Mouse (Mus musculus): Measurements from ENCODE around the gene Tmprss9. TPM values are rescaled to one million over a fixed set of nuclear protein-coding genes. Genes with fewer than 3 reads are reported as not detected.

Gene Tmprss9
- polyA plus RNA-seq, 1 experiment from 2014 or later, result 0.08 TPM

GRCm38 (mm10) chr10:80870993-80871392, 655 bp upstream of the Tmprss9 start:
- peaks cover 5% of the 10 kb centered on the region; the same call in 1 of the 2 replicates for H3K27me3 ChIP-seq (ENCODE audit: control insufficient read depth, insufficient read depth, low read length)
- ATAC-seq (ENCODE audit: low FRiP score, low TSS enrichment), result no peak
- no peaks in the 10 kb centered on the region for H3K9me3 ChIP-seq (ENCODE audit: control insufficient read depth, low read length)
- H3K9ac ChIP-seq (ENCODE audit: low read depth, low read length), result no peak overlapping the region
- no peak overlapping the region for H3K4me3 ChIP-seq (ENCODE audit: low read length)
- no peak overlapping the region for H3K4me2 ChIP-seq (replicated peaks; ENCODE audit: low read depth, low read length)
- WGBS, result 88% methylated on average over 4 of the region's 6 CpGs
- no peaks in the 10 kb centered on the region for H3K4me1 ChIP-seq (ENCODE audit: control insufficient read depth, insufficient read depth, low read length)
- peaks cover 22% of the 10 kb centered on the region for H3K36me3 ChIP-seq (ENCODE audit: control insufficient read depth, insufficient read depth, low read length)
- H3K27ac ChIP-seq (ENCODE audit: low read depth, low read length), result no peak overlapping the region

GRCm38 (mm10) chr10:80874035-80874434, 2.4 kb downstream of the Tmprss9 start:
- Histone ChIP-seq H3K9me3 (ENCODE audit: control insufficient read depth, low read length) (no peaks in the 10 kb centered on the region), H3K36me3 (ENCODE audit: control insufficient read depth, insufficient read depth, low read length) (no peaks in the 10 kb centered on the region), H3K27ac (ENCODE audit: low read depth, low read length) (no peak overlapping the region), H3K4me1 (ENCODE audit: control insufficient read depth, insufficient read depth, low read length) (no peaks in the 10 kb centered on the region), H3K4me2 (replicated peaks; ENCODE audit: low read depth, low read length) (no peak overlapping the region), H3K27me3 (ENCODE audit: control insufficient read depth, insufficient read depth, low read length) (peaks cover 5% of the 10 kb centered on the region; the same call in 1 of the 2 replicates), H3K9ac (ENCODE audit: low read depth, low read length) (no peak overlapping the region), H3K4me3 (ENCODE audit: low read length) (no peak overlapping the region)
- WGBS, result 76% methylated on average over 9 of the region's 9 CpGs
- no peak for ATAC-seq (ENCODE audit: low FRiP score, low TSS enrichment)

- Histone ChIP-seq H3K4me2 (replicated peaks; ENCODE audit: low read depth, low read length) (no peak overlapping the region), H3K4me1 (ENCODE audit: control insufficient read depth, insufficient read depth, low read length) (no peaks in the 10 kb centered on the region), H3K27me3 (ENCODE audit: control insufficient read depth, insufficient read depth, low read length) (peaks cover 5% of the 10 kb centered on the region; the same call in 1 of the 2 replicates), H3K36me3 (ENCODE audit: control insufficient read depth, insufficient read depth, low read length) (no peaks in the 10 kb centered on the region), H3K4me3 (ENCODE audit: low read length) (no peak overlapping the region), H3K9me3 (ENCODE audit: control insufficient read depth, low read length) (no peaks in the 10 kb centered on the region), H3K27ac (ENCODE audit: low read depth, low read length) (no peak overlapping the region), H3K9ac (ENCODE audit: low read depth, low read length) (no peak overlapping the region; the same call in 1 of the 2 replicates)
- 28% methylated on average over 5 of the region's 5 CpGs for WGBS
- ATAC-seq (ENCODE audit: low FRiP score, low TSS enrichment), result no peak
Measured at GRCm38 (mm10) chr10:80876028-80876427, 4.4 kb downstream of the Tmprss9 start.

GRCm38 (mm10) chr10:80876594-80876993, 4.9 kb downstream of the Tmprss9 start:
- Histone ChIP-seq H3K36me3 (ENCODE audit: control insufficient read depth, insufficient read depth, low read length) (no peaks in the 10 kb centered on the region), H3K4me3 (ENCODE audit: low read length) (no peak overlapping the region), H3K27ac (ENCODE audit: low read depth, low read length) (no peak overlapping the region), H3K4me1 (ENCODE audit: control insufficient read depth, insufficient read depth, low read length) (no peaks in the 10 kb centered on the region), H3K9me3 (ENCODE audit: control insufficient read depth, low read length) (no peaks in the 10 kb centered on the region), H3K4me2 (replicated peaks; ENCODE audit: low read depth, low read length) (no peak overlapping the region), H3K27me3 (ENCODE audit: control insufficient read depth, insufficient read depth, low read length) (peaks cover 5% of the 10 kb centered on the region; the same call in 1 of the 2 replicates), H3K9ac (ENCODE audit: low read depth, low read length) (no peak overlapping the region)
- WGBS, result 34% methylated on average over 3 of the region's 3 CpGs
- no peak for ATAC-seq (ENCODE audit: low FRiP score, low TSS enrichment)

GRCm38 (mm10) chr10:80880131-80880641, 8.5 kb downstream of the Tmprss9 start:
- no peaks in the 10 kb centered on the region for H3K36me3 ChIP-seq (ENCODE audit: control insufficient read depth, insufficient read depth, low read length)
- no peak overlapping the region for H3K4me3 ChIP-seq (ENCODE audit: low read length)
- H3K27ac ChIP-seq (ENCODE audit: low read depth, low read length), result no peak overlapping the region
- H3K4me2 ChIP-seq (replicated peaks; ENCODE audit: low read depth, low read length), result no peak overlapping the region
- no peaks in the 10 kb centered on the region for H3K27me3 ChIP-seq (ENCODE audit: control insufficient read depth, insufficient read depth, low read length)
- H3K9ac ChIP-seq (ENCODE audit: low read depth, low read length), result no peak overlapping the region
- H3K9me3 ChIP-seq (ENCODE audit: control insufficient read depth, low read length), result no peaks in the 10 kb centered on the region
- 18% methylated on average over 5 of the region's 5 CpGs for WGBS
- no peaks in the 10 kb centered on the region for H3K4me1 ChIP-seq (ENCODE audit: control insufficient read depth, insufficient read depth, low read length)
- ATAC-seq (ENCODE audit: low FRiP score, low TSS enrichment), result peak; percentile 34; the same call in 1 of the 2 replicates

- Histone ChIP-seq H3K27ac (ENCODE audit: low read depth, low read length) (no peak overlapping the region), H3K27me3 (ENCODE audit: control insufficient read depth, insufficient read depth, low read length) (no peaks in the 10 kb centered on the region), H3K4me1 (ENCODE audit: control insufficient read depth, insufficient read depth, low read length) (no peaks in the 10 kb centered on the region), H3K4me3 (ENCODE audit: low read length) (no peak overlapping the region), H3K36me3 (ENCODE audit: control insufficient read depth, insufficient read depth, low read length) (no peaks in the 10 kb centered on the region), H3K4me2 (replicated peaks; ENCODE audit: low read depth, low read length) (no peak overlapping the region), H3K9me3 (ENCODE audit: control insufficient read depth, low read length) (no peaks in the 10 kb centered on the region), H3K9ac (ENCODE audit: low read depth, low read length) (no peak overlapping the region)
- no peak for ATAC-seq (ENCODE audit: low FRiP score, low TSS enrichment)
- WGBS, result 74% methylated on average over 2 of the region's 2 CpGs
Measured at GRCm38 (mm10) chr10:80880901-80881300, 9.3 kb downstream of the Tmprss9 start.

GRCm38 (mm10) chr10:80881301-80881700, 9.7 kb downstream of the Tmprss9 start:
- no peak overlapping the region for H3K9ac ChIP-seq (ENCODE audit: low read depth, low read length)
- H3K9me3 ChIP-seq (ENCODE audit: control insufficient read depth, low read length), result no peaks in the 10 kb centered on the region
- ATAC-seq (ENCODE audit: low FRiP score, low TSS enrichment), result no peak
- no peak overlapping the region for H3K4me2 ChIP-seq (replicated peaks; ENCODE audit: low read depth, low read length)
- no peaks in the 10 kb centered on the region for H3K36me3 ChIP-seq (ENCODE audit: control insufficient read depth, insufficient read depth, low read length)
- 27% methylated on average over 10 of the region's 10 CpGs for WGBS
- H3K4me1 ChIP-seq (ENCODE audit: control insufficient read depth, insufficient read depth, low read length), result no peaks in the 10 kb centered on the region
- H3K27ac ChIP-seq (ENCODE audit: low read depth, low read length), result no peak overlapping the region
- no peak overlapping the region for H3K4me3 ChIP-seq (ENCODE audit: low read length)
- no peaks in the 10 kb centered on the region for H3K27me3 ChIP-seq (ENCODE audit: control insufficient read depth, insufficient read depth, low read length)

- no peak for ATAC-seq (ENCODE audit: low FRiP score, low TSS enrichment)
- no peak overlapping the region for H3K9ac ChIP-seq (ENCODE audit: low read depth, low read length)
- H3K27me3 ChIP-seq (ENCODE audit: control insufficient read depth, insufficient read depth, low read length), result peaks cover 7% of the 10 kb centered on the region; the same call in 1 of the 2 replicates
- no peaks in the 10 kb centered on the region for H3K4me1 ChIP-seq (ENCODE audit: control insufficient read depth, insufficient read depth, low read length)
- H3K27ac ChIP-seq (ENCODE audit: low read depth, low read length), result no peak overlapping the region
- H3K36me3 ChIP-seq (ENCODE audit: control insufficient read depth, insufficient read depth, low read length), result no peaks in the 10 kb centered on the region
- no peaks in the 10 kb centered on the region for H3K9me3 ChIP-seq (ENCODE audit: control insufficient read depth, low read length)
- no peak overlapping the region for H3K4me2 ChIP-seq (replicated peaks; ENCODE audit: low read depth, low read length)
- WGBS, result 58% methylated on average over 11 of the region's 11 CpGs
- no peak overlapping the region for H3K4me3 ChIP-seq (ENCODE audit: low read length)
Measured at GRCm38 (mm10) chr10:80887181-80887580, 15.5 kb downstream of the Tmprss9 start.

- Histone ChIP-seq H3K9me3 (ENCODE audit: control insufficient read depth, low read length) (0 out of 2 replicates have a peak, but pooled peaks cover 2% of the 10 kb centered on the region), H3K9ac (ENCODE audit: low read depth, low read length) (no peak overlapping the region), H3K27ac (ENCODE audit: low read depth, low read length) (no peak overlapping the region), H3K4me1 (ENCODE audit: control insufficient read depth, insufficient read depth, low read length) (peaks cover 9% of the 10 kb centered on the region), H3K4me2 (replicated peaks; ENCODE audit: low read depth, low read length) (no peak overlapping the region), H3K4me3 (ENCODE audit: low read length) (no peak overlapping the region), H3K36me3 (ENCODE audit: control insufficient read depth, insufficient read depth, low read length) (peaks cover 12% of the 10 kb centered on the region), H3K27me3 (ENCODE audit: control insufficient read depth, insufficient read depth, low read length) (no peaks in the 10 kb centered on the region)
- WGBS, result 86% methylated on average over 7 of the region's 7 CpGs
- no peak for ATAC-seq (ENCODE audit: low FRiP score, low TSS enrichment)
Measured at GRCm38 (mm10) chr10:80895100-80895499, 23.5 kb downstream of the Tmprss9 start.
